Comparison of ENCODE assay signal across 13 mouse cellular contexts in the genomic region with DNA sequence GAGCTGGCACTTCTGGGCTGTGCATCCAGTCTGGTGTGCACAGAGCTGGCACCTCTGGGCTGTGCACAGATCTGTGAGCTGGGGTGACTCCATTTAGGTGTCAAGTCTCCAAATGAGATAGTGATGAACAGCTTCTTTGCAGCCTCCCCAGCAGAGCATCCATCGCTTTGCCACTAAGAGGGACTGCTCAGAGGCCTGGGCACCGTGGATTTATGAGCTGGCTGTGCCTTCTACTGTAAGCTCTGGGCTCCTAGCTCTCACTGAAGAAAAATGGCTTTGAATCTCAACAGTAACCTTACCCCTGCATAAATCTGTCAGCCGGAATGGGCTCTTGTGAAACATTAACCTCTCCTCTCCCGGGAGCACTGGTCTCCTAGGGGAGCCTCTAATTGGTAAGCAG. TPM values are rescaled to one million over a fixed set of nuclear protein-coding genes. Genes with fewer than 3 reads are reported as not detected.
DNase-seq lines count a peak whose midpoint lies in the region; ATAC-seq lines count a peak whose summit lies in the region.
"Had no signal": no experiment of that assay in that cellular context is flagged by ENCODE, and none has a peak within 500 bp of the region (broad histone marks: within the 10 kb centered on the region; RNA-seq: fewer than 3 reads in every experiment).

No protein-coding gene starts in this region.

- no peak overlapping the region for H3K4me2 ChIP-seq in limb, embryonic 11.5 days (ENCODE audit: low read depth, severe bottlenecking)

- peak; percentile 39; the same call in 1 of the 2 replicates for ATAC-seq in limb, embryonic 11.5 days (ENCODE audit: insufficient number of reproducible peaks, low FRiP score, low TSS enrichment, low read depth)
- no peak for ATAC-seq in monocyte, adult 5-6 weeks (replicated peaks; ENCODE audit: insufficient number of reproducible peaks, low FRiP score, low TSS enrichment, poor library complexity, severe bottlenecking)

- H3K9me3 ChIP-seq in limb, embryonic 11.5 days (ENCODE audit: control insufficient read depth, low read length) = no peaks in the 10 kb centered on the region

- peaks cover 8% of the 10 kb centered on the region for H3K4me1 ChIP-seq in limb, embryonic 11.5 days (ENCODE audit: control insufficient read depth, insufficient read depth, low read length)

- H3K36me3 ChIP-seq in limb, embryonic 11.5 days (ENCODE audit: control insufficient read depth, insufficient read depth, low read length) = no peaks in the 10 kb centered on the region

- no peak overlapping the region for H3K9ac ChIP-seq in limb, embryonic 11.5 days (ENCODE audit: low read length)
- H3K9ac ChIP-seq: liver, embryonic 14.5 days had no signal

- peak overlapping the region; percentile 55; the same call in 1 of the 2 replicates for H3K27ac ChIP-seq in limb, embryonic 11.5 days (replicated peaks; ENCODE audit: low read depth, low read length)
- H3K27ac ChIP-seq: heart, adult 2 months; liver, embryonic 14.5 days; macrophage had no signal

- DNase-seq in NIH3T3 (ENCODE audit: low read depth) (peak; percentile 39), adipocyte (ENCODE audit: low spot score) (peak; percentile 32)
- DNase-seq in kidney, adult 18-20 months = peak; percentile 18
- DNase-seq in limb, embryonic 11.5 days (ENCODE audit: low spot score) = peak; percentile 70
- no peak for DNase-seq in thymus, postnatal 14 days
- DNase-seq in B cell, adult 2 months = no peak
- DNase-seq: heart, adult 2 months had no signal

- no peak overlapping the region for H3K4me3 ChIP-seq in limb, embryonic 11.5 days (ENCODE audit: low read depth, low read length)
- H3K4me3 ChIP-seq: heart, adult 2 months had no signal

- no peaks in the 10 kb centered on the region for H3K27me3 ChIP-seq in limb, embryonic 11.5 days (ENCODE audit: control insufficient read depth, insufficient read depth, low read length)

- 5% methylated on average over 4 of the region's 4 CpGs for WGBS in limb, embryonic 11.5 days

RNA-seq across cellular contexts. Expression of a gene that starts 13.0 kb away (rescaled TPM):
- polyA plus RNA-seq in limb, embryonic 11.5 days (2014; fragmentation: Nextera tagmentation; extraction: Ambion mirVana) = 52.2 and 52.9 TPM in 2 replicates
- 3.7 to 6.6 TPM (median 4.9 TPM) in 3 replicates for total RNA-seq in monocyte, adult 5-6 weeks (2017)

RNA-seq across cellular contexts. Expression of a gene that starts 40.4 kb away (rescaled TPM):
- polyA plus RNA-seq in limb, embryonic 11.5 days (2014; fragmentation: Nextera tagmentation; extraction: Ambion mirVana) = 41.5 and 44.6 TPM in 2 replicates
- 34.3 to 53.2 TPM (median 48.5 TPM) in 3 replicates for total RNA-seq in monocyte, adult 5-6 weeks (2017)

RNA-seq across cellular contexts. Expression of a gene that starts 47.6 kb away (rescaled TPM):
- polyA plus RNA-seq in limb, embryonic 11.5 days (2014; fragmentation: Nextera tagmentation; extraction: Ambion mirVana) = not detected in 2 replicates
- total RNA-seq in monocyte, adult 5-6 weeks (2017) = not detected in 3 replicates
- total RNA-seq: heart, adult 2 months; left cerebral cortex, adult 18-20 months had no signal
- polyA plus RNA-seq: embryonic facial prominence, embryonic 11.5 days; frontal cortex, adult 2 months; heart, adult 2 months; liver, embryonic 14.5 days; macrophage had no signal

Comparison
In these comparisons a context has a peak if more than half of its experiments do, and no peak if none do; other contexts are left out.
1. DNase-seq: peak in NIH3T3 (single experiment), adipocyte (single experiment), kidney, adult 18-20 months (single experiment) and limb, embryonic 11.5 days (single experiment); none in thymus, postnatal 14 days (single experiment) and B cell, adult 2 months (0 of 2).